Mouse (Mus musculus): ENCODE results near the gene Slc16a3.

DNA sequence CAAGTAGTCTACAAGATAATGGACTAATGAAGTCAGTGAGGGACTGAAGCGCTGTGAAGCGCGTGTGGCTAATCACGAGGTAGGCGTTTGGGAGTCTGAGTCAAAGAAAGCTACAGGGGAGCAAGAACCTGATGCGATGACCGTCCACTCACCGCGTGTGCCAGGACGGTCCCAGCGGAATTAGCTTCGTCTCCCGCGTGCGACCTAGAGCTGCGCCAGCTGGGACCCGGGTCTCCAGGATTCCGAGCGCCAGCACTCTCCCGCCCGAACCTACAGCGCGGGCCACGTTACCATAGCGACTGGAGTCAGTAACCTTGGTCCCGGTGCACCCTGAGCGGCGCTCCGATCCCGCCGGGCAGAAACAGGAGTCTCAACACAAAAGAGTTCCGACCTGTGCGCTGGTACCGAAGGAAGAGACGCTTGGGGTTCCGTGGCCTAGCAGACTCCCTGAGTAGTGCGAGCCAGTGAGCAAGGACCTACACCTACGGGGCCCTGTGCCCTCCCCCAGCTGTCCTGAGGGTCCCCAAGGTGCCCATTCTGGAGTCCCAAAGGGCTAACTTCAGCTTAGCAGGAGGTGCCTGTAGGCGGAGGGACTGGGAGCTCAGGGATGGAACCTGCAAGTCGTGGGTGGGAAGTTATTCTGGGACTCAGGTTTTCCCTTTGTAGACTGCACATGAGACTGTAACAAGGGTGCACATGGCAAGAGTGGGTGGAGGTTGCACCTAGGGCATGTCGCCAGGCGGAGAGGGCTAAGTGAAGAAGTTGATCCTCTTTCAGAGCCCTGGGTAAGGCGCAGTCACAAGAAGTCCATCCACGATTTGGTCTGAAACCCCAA, 15.5 kb upstream of the Slc16a3 start, which contains the start of gene Ccdc57:
- no peak for TF ChIP-seq CTCF (conservative IDR thresholded peaks at IDR 0.05; ENCODE audit: insufficient read depth, insufficient read length, low read depth, low read length)
- no peak for TF ChIP-seq POLR2A (IDR thresholded peaks at IDR 0.05; ENCODE audit: low read depth, low read length)
